Mouse (Mus musculus): ENCODE measurements around the gene Grin2d. TPM values are rescaled to one million over a fixed set of nuclear protein-coding genes. Genes with fewer than 3 reads are reported as not detected.
"Not testable (repeated sequence)": the region's sequence is repeated elsewhere in the genome, so short reads cannot be mapped to it uniquely, and the experiment has no call there.

The Grin2d gene
- polyA plus RNA-seq, 1 experiment from 2014 or later, result 0.05 TPM

GRCm38 (mm10) chr7:45906622-45907021 lies 28.4 kb upstream of the Grin2d start:
- H3K4me2 ChIP-seq (ENCODE audit: low read depth, low read length), result no peak overlapping the region
- H3K27ac ChIP-seq (ENCODE audit: low read length), result no peak overlapping the region
- H3K9me3 ChIP-seq (replicated peaks; ENCODE audit: control insufficient read depth, low read length), result peaks cover 4% of the 10 kb centered on the region; the same call in 1 of the 2 replicates
- 72% methylated on average over 9 of the region's 9 CpGs for WGBS (ENCODE audit: insufficient replicate concordance)
- peaks cover 3% of the 10 kb centered on the region for H3K4me1 ChIP-seq (ENCODE audit: control insufficient read depth, low read depth, low read length)
- peaks cover 9% of the 10 kb centered on the region for H3K36me3 ChIP-seq (ENCODE audit: control insufficient read depth, insufficient read depth)
- H3K27me3 ChIP-seq (ENCODE audit: control insufficient read depth, insufficient read depth, low read depth, low read length), result no peaks in the 10 kb centered on the region
- ATAC-seq (ENCODE audit: low read depth), result no peak
- no peak overlapping the region for H3K4me3 ChIP-seq (ENCODE audit: low read depth, low read length)
- H3K9ac ChIP-seq (ENCODE audit: low read depth, low read length), result no peak overlapping the region

DNA sequence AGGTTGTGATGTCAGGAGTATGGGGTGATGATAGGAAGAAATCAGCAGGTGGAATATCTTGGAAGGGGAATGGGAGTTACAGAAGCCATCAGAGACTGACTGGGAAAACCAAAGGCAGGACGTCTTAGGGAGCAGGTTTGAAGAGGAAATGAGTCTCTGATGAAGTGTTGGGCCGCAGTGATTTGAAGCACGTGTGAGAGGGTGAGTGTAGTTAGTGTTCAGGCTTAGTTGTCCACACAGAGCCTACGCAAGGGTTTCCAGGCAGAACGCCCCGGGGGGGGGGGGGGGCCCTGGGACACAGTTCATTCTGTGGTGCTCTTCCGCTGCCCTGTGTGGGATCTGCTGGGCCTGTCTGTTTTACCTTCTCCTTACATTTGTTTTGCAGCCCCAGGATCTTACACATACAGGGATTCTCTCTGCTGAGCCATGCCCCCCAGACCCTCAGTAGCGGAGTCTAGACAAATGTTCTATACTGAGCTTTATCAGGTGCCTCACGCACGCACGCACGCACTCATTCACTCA lies 24.4 kb upstream of the Grin2d start:
- Histone ChIP-seq H3K4me3 (ENCODE audit: low read depth, low read length) (no peak overlapping the region), H3K4me1 (ENCODE audit: control insufficient read depth, low read depth, low read length) (peaks cover 9% of the 10 kb centered on the region), H3K27me3 (ENCODE audit: control insufficient read depth, insufficient read depth, low read depth, low read length) (no peaks in the 10 kb centered on the region), H3K4me2 (ENCODE audit: low read depth, low read length) (no peak overlapping the region), H3K9me3 (replicated peaks; ENCODE audit: control insufficient read depth, low read length) (peaks cover 4% of the 10 kb centered on the region; the same call in 1 of the 2 replicates), H3K27ac (ENCODE audit: low read length) (no peak overlapping the region), H3K9ac (ENCODE audit: low read depth, low read length) (no peak overlapping the region), H3K36me3 (ENCODE audit: control insufficient read depth, insufficient read depth) (no peaks in the 10 kb centered on the region)
- WGBS (ENCODE audit: insufficient replicate concordance), result 71% methylated on average over 10 of the region's 12 CpGs
- no peak for ATAC-seq (ENCODE audit: low read depth)

DNA sequence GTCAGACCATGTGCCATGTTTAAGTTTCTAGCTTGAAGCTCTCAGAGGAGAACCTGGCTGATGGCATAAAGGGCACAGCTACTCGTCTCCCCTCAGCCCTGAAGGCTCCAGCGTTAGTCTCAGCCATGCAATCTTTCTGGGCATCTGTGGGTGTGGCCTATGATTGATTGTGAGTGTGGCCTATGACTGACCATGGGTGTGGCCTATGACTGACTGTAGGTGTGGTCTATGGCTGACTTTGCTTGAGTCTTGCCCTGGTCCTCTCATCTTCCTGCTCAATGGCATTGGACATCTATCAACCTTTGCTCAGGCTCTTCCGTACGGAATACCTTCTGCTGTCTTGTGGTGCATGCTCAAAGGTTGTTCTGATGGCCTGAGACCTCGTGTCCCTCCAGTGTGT lies 23.4 kb upstream of the Grin2d start:
- Histone ChIP-seq H3K4me1 (ENCODE audit: control insufficient read depth, low read depth, low read length) (peaks cover 14% of the 10 kb centered on the region), H3K27ac (ENCODE audit: low read length) (no peak overlapping the region), H3K4me2 (ENCODE audit: low read depth, low read length) (no peak overlapping the region), H3K27me3 (ENCODE audit: control insufficient read depth, insufficient read depth, low read depth, low read length) (no peaks in the 10 kb centered on the region), H3K4me3 (ENCODE audit: low read depth, low read length) (no peak overlapping the region), H3K36me3 (ENCODE audit: control insufficient read depth, insufficient read depth) (no peaks in the 10 kb centered on the region), H3K9ac (ENCODE audit: low read depth, low read length) (no peak overlapping the region), H3K9me3 (replicated peaks; ENCODE audit: control insufficient read depth, low read length) (peaks cover 4% of the 10 kb centered on the region; the same call in 1 of the 2 replicates)
- WGBS (ENCODE audit: insufficient replicate concordance), result 46% methylated on average over 5 of the region's 5 CpGs
- 0 out of 2 replicates have a peak, but pooled peaks have one; percentile 16 for ATAC-seq (ENCODE audit: low read depth)

DNA sequence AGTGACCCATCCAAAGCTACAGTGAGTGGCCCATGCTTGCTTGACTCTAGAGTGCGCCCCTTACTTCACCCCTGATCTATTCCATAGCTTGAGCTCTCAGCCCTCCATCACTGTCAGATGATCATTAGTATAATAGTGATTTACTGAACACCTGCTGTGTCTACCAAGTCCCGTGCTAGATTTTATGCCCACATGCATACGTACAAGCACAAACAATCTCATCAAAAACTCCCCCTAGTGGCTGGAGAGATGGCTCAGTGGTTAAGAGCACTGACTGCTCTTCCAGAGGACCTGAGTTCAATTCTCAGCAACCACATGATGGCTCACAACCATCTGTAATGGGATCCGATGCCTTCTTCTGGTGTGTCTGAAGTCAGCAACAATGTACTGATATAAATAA lies 19.9 kb upstream of the Grin2d start:
- H3K9ac ChIP-seq (ENCODE audit: low read depth, low read length); H3K9me3 ChIP-seq (replicated peaks; ENCODE audit: control insufficient read depth, low read length); H3K27me3 ChIP-seq (ENCODE audit: control insufficient read depth, insufficient read depth, low read depth, low read length); H3K36me3 ChIP-seq (ENCODE audit: control insufficient read depth, insufficient read depth); H3K27ac ChIP-seq (ENCODE audit: low read length); ATAC-seq (ENCODE audit: low read depth): not testable (repeated sequence)
- H3K4me3 ChIP-seq (ENCODE audit: low read depth, low read length), result peak overlapping the region; percentile 64
- 32% methylated on average over 4 of the region's 4 CpGs for WGBS (ENCODE audit: insufficient replicate concordance)
- H3K4me2 ChIP-seq (ENCODE audit: low read depth, low read length), result peak overlapping the region; percentile 95
- H3K4me1 ChIP-seq (ENCODE audit: control insufficient read depth, low read depth, low read length), result peaks cover 21% of the 10 kb centered on the region

DNA sequence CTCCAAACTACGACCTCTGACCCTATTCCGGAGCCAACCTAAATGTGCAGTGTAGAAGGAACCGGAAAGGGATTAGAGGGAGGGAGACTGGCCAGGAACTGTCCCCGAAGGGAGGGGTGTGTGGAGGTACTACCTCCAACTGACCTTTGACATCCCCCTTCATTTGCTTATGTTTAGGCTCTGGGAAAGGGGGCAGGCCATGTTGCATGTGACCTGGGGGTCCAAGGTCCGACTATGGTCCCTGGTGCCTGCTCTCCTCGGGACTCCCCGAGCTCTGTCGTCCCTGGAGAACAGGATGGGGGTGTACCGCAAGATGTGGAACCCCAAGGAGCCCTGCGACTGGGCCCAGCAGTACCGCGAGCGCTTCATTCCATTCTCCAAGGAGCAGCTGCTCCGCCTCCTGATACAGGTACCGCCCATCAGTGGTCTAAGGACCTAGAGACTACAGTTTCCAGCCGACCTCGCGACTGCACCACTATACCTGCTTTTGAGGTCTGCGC lies 19.1 kb upstream of the Grin2d start:
- Histone ChIP-seq H3K27me3 (ENCODE audit: control insufficient read depth, insufficient read depth, low read depth, low read length) (no peaks in the 10 kb centered on the region), H3K27ac (ENCODE audit: low read length) (peak overlapping the region; percentile 86), H3K36me3 (ENCODE audit: control insufficient read depth, insufficient read depth) (no peaks in the 10 kb centered on the region), H3K4me2 (ENCODE audit: low read depth, low read length) (peak overlapping the region; percentile 95), H3K9ac (ENCODE audit: low read depth, low read length) (peak overlapping the region; percentile 72), H3K9me3 (replicated peaks; ENCODE audit: control insufficient read depth, low read length) (no peaks in the 10 kb centered on the region), H3K4me3 (ENCODE audit: low read depth, low read length) (peak overlapping the region; percentile 64), H3K4me1 (ENCODE audit: control insufficient read depth, low read depth, low read length) (peaks cover 21% of the 10 kb centered on the region)
- WGBS (ENCODE audit: insufficient replicate concordance), result under 1% methylated on average over 19 of the region's 19 CpGs
- peak; percentile 77 for ATAC-seq (ENCODE audit: low read depth)

DNA sequence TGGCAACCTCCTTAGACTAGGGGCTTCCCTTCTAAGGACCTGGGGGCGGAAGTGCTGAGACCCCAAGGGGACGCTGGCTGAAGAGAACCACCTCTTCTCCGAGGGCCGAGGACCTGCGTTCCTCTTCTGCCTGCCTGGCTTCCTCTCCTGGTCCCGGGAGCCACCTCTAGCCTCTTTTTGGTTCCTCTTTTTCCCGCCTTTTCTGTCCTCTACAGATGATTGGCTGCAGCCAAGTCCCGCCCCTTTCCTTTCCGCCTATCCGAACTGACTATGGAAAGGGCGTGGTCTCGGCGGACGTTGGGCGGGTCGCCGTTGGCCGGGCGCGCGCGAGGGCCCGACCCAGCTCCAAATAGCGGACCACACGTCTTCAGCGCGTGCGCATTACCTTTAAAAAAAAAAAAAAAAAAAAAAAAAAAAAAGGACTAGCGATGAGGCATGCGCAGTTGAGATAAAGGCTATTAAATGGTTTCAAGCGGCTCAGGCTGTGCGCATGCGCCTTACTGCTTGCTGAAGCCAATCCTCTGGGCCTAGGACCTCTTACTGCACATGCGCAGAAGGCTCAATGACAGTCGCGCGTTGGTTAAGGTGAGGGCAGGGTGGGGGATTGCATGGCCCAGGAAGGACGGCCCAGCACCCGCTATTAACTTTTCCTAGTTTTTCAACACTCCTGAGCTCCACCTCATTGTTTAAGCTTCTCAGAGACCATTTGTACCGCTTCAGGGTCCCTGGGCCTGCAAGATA lies 18.5 kb upstream of the Grin2d start, which contains the start of the genes Syngr4 and Tmem143:
TSS of gene Syngr4 (minus strand) at position 198 of the 741 bp plus-strand sequence.
TSS of gene Tmem143 (plus strand) at position 425 of the 741 bp plus-strand sequence.
- peak within 1 kb of the TSS; percentile 64 for H3K4me3 ChIP-seq (ENCODE audit: low read depth, low read length)
- H3K36me3 ChIP-seq (ENCODE audit: control insufficient read depth, insufficient read depth), result no peaks in the 10 kb centered on the region
- H3K9ac ChIP-seq (ENCODE audit: low read depth, low read length), result peak within 1 kb of the TSS; percentile 72
- H3K9me3 ChIP-seq (replicated peaks; ENCODE audit: control insufficient read depth, low read length), result no peaks in the 10 kb centered on the region
- peak within 1 kb of the TSS; percentile 86 for H3K27ac ChIP-seq (ENCODE audit: low read length)
- no peaks in the 10 kb centered on the region for H3K27me3 ChIP-seq (ENCODE audit: control insufficient read depth, insufficient read depth, low read depth, low read length)
- under 1% methylated on average over 40 of the region's 40 CpGs for WGBS (ENCODE audit: insufficient replicate concordance)
- ATAC-seq (ENCODE audit: low read depth), result peak; percentile 83
- H3K4me1 ChIP-seq (ENCODE audit: control insufficient read depth, low read depth, low read length), result peaks cover 19% of the 10 kb centered on the region
- peak within 1 kb of the TSS; percentile 95 for H3K4me2 ChIP-seq (ENCODE audit: low read depth, low read length)

GRCm38 (mm10) chr7:45895931-45896516 lies 17.8 kb upstream of the Grin2d start:
- Histone ChIP-seq H3K27ac (ENCODE audit: low read length) (peak overlapping the region; percentile 70), H3K4me3 (ENCODE audit: low read depth, low read length) (peak overlapping the region; percentile 64), H3K27me3 (ENCODE audit: control insufficient read depth, insufficient read depth, low read depth, low read length) (no peaks in the 10 kb centered on the region), H3K9me3 (replicated peaks; ENCODE audit: control insufficient read depth, low read length) (no peaks in the 10 kb centered on the region), H3K9ac (ENCODE audit: low read depth, low read length) (peak overlapping the region; percentile 57; the same call in 1 of the 2 replicates), H3K36me3 (ENCODE audit: control insufficient read depth, insufficient read depth) (no peaks in the 10 kb centered on the region), H3K4me2 (ENCODE audit: low read depth, low read length) (peak overlapping the region; percentile 95), H3K4me1 (ENCODE audit: control insufficient read depth, low read depth, low read length) (peaks cover 16% of the 10 kb centered on the region)
- 69% methylated on average over 6 of the region's 6 CpGs for WGBS (ENCODE audit: insufficient replicate concordance)
- ATAC-seq (ENCODE audit: low read depth), result no peak

GRCm38 (mm10) chr7:45892651-45893050 lies 14.5 kb upstream of the Grin2d start:
- Histone ChIP-seq H3K4me1 (ENCODE audit: control insufficient read depth, low read depth, low read length) (peaks cover 13% of the 10 kb centered on the region), H3K4me2 (ENCODE audit: low read depth, low read length) (no peak overlapping the region), H3K4me3 (ENCODE audit: low read depth, low read length) (no peak overlapping the region), H3K9me3 (replicated peaks; ENCODE audit: control insufficient read depth, low read length) (no peaks in the 10 kb centered on the region), H3K27me3 (ENCODE audit: control insufficient read depth, insufficient read depth, low read depth, low read length) (no peaks in the 10 kb centered on the region), H3K27ac (ENCODE audit: low read length) (no peak overlapping the region), H3K36me3 (ENCODE audit: control insufficient read depth, insufficient read depth) (no peaks in the 10 kb centered on the region), H3K9ac (ENCODE audit: low read depth, low read length) (no peak overlapping the region)
- no peak for ATAC-seq (ENCODE audit: low read depth)
- 61% methylated on average over 2 of the region's 2 CpGs for WGBS (ENCODE audit: insufficient replicate concordance)

All from liver, embryonic 16.5 days (tissue).